Mouse (Mus musculus) Muller cell, postnatal 12 days (primary cell): ENCODE results near the gene Thsd4.

Source experiments
- DNase-seq: peaks from one replicate; pipeline ENCODE4 v3.0.0-alpha.2; 2015; ENCODE audit errors: inconsistent ontology term

Gene Thsd4

DNA sequence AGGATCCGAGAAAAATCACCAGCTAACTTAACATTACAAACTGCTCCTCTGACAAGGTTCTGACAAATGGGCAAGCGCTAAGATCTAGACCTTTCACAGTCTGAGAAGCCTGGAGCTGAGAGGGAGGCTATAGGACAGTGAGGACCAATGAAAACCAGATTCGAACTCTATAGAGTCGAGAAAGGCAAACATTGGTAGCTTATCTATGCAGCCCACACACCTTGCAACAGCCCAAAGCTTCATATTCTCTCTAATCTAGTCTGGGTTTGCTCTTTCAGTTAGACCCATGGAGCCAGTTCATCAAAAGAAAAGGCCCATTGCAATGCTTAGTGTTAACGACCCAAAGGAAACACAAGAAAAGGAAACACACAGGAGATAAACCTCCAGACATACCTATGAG lies 252.0 kb downstream of the Thsd4 start:
- no peak for DNase-seq

DNA sequence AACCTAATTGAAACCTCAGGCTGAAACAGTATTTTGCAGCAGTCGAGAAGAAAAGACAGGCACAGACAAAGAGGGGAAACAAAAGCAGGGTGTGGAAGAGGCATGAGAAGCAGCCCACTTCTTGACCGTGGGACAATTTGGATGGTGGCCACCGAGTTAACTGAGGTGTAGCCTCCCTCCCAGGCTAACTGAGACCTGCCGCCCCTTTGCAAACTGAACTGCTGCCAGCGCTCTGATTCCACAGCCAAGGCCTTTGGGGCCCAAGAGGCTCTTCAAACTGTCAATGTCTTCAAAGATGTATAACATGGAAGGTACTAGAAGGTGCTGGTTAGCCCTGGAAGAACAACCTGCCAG lies 254.6 kb downstream of the Thsd4 start:
- DNase-seq: no peak

DNA sequence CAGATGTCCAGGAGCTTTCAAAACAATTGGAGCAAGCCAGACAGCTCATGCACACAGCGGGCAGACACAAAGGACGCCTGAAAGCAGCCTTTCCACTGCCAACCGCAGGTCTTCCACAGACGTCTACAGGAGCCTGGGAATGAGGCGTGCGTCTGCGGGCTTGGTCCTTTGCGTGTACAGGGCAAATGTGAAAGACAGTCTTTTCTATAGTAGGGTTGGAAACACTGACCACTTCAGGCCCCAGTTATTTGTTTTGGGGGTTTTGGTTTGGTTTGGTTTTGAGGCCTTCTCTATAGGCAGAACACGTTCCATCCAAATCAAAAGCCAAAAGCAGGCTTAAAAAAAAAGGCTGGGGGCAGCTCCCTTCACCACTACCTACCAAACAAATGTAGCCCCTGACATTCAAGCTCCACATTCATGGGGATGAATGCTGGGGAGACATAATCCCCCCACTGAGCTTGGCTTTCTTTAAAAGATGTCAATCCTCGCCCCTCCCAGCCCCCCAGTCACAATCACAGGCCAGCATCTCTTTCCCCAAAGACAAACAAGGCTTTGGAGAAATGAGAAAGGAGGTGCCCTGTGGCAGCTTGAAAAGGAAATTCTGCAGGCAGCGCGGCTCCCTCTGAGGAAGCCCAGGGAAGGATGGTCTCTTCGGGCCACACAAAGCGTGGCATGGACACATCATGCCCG lies 255.1 kb downstream of the Thsd4 start:
- DNase-seq: peak; percentile 54

DNA sequence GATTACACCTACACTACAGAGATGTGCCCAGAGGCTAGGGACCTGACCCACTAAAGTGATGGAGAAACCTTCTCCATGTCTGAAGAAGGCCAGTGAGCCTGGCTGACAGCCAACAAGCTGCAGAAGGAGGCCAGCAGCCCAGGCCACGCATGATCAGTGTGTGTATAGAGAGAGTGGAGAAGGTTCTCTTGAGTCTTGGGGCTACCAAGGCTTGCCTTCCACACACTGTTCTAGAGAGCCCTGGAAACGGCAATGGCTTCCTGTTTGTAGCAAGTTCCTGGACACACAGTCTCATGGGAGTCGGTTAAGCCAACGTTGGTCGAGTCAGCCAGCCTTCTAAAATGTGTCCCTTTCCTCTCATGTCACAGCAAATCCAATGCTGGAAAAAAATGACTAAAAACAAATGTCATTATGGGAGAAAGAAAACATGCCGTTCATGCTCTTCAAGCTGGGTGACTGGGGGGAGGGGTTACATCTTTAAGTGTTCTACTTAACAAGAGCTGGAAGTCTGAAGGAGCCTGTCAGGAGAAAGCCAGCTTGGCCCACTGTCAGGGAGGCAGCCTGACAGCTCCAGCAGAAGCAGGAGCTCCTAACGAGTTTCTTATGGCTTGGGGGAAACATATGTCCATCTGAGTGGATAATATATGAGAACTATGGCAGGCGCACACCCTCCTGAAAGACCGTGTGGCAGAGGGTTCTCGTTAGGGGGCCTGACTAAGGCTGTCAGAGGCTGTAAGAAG lies 257.1 kb downstream of the Thsd4 start:
- no peak for DNase-seq

DNA sequence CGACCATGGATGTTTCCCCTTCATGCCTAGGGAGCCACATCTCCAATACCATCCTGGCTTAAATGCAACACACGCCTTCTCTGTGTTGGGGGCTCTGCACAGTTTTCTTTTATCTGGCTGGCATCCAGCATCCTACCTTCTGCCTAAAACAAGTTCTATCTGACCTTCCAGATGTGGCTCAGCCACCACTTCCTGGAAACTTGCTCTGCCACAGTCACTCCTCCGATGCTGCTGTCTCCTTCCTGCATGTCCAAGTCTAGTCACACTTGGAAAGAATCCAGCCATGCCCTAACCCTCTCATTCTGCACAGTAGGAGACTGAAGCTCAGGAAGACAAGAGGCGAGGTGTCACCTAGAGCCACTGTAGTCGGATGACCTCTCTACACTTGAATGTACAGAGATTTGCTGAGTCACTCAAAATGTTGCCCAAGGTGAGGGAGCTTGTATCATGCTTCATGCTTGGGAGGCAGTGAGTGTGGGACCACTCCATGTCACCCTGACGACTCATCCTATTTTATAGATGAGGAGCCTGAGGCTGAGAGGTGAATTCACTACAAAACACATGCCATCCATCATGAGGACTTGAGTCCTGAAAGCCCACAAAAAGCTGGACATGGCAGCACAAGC lies 259.2 kb downstream of the Thsd4 start:
- no peak for DNase-seq

DNA sequence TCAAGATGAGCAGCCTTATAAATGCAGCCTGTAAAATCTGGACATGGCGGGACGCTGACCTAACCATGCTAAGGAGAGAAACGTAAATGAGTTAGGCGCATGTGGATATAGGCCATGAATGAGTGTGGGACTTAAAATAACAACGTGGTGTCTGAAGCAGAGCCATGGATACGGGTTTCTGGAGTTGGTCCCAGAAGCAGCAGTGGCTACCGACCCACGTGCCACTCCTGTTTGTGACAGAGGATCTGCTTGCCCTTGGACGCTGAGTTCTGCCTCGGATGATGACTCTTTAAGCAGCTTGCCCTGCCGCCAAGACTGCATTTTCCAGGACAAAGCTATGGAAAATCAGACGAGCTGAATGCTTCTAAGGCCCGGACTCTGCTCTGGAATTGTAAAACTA lies 262.2 kb downstream of the Thsd4 start:
- no peak for DNase-seq

DNA sequence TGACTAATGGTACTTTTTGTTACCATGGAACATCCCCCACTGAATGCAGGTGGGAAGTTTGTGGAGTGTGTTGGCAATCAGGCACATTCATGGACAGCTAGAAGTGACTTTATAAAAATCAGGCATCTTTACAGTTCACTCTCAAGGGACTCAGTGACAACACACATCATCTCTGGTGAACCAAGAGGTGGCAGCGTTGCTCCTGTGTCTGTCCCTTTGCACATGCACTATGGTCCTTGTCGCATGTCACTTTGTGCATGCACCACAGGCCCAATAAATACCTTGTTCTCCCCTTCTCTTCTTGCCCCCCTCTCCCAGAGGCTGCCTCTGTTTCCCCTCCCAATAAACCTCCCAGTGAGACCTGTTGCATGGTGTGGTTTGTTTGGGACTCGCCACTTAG lies 270.1 kb downstream of the Thsd4 start:
- no peak for DNase-seq

DNA sequence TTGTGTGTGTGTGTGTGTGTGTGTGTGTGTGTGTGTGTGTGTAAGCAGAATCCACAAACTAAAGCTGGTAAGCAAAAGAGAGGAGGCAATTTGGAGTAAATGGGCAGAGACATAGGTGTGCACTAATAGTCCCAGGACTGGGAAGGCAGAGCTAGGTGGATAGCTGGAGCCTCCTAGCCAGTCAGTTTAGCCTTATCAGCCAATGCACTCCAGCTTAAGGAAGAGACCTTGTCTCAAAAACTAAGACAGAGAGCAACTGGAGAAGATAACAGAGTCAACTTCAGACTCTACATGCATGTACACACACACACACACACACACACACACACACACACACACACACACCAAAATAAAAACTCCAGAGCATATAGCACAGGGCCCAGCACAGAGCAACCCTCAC lies 271.4 kb downstream of the Thsd4 start:
- no peak for DNase-seq

DNA sequence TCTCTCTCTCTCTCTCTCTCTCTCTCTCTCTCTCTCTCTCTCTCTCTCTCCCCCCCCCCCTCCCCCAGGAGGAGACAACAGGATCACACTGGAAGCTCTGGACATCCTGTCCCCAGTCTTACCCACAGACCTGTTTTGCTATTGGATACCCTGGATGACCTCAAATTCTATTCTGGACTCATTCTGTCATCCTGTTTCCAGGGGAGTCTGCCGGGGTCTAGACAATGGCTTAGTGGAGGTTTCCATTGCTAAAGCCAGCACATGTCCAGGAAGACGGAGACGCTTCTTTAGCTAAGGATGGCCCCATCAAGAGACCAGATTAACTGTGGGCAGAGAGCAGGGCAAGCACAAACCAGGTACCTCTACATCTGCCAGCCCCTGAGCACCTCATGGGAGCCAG lies 273.8 kb downstream of the Thsd4 start:
- DNase-seq: no peak

DNA sequence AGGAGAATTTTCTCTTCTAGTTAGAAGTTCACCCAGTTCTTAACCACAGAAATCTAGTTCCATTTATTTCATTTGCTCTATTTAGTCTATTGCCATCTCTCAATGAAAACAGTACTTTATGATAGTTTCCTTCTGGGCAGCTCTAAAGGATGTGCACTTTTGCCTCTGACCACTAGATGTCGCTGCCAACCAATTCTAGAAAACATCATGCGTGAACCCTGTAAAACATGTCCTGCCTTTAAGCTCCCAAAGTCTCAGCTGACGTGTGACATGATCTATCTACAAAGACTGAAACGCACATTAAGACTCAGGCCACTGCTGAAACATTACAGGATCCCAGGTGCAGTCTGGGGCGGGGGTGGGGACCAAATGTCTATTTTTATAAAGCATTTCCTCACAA lies 276.9 kb downstream of the Thsd4 start:
- peak; percentile 59 for DNase-seq

DNA sequence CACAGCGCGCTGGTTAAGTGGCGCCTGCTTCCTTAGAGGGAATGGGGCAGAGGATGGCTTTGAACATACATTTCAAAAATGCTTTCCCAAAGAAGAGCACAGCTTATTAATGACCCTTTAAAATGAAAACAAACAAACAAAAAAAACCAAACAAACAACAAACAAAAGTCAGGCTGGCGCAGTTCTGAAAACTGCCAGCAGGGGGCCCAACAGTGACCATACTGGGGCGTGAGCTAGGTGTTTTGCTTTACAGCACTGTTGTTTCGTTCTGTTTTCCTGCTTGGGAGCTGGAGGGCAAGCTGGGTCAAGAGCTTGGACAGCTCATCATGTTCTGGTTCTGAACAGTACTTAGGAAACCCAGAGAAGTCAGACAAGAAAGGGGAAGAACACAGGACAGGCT lies 278.3 kb downstream of the Thsd4 start:
- DNase-seq: no peak

DNA sequence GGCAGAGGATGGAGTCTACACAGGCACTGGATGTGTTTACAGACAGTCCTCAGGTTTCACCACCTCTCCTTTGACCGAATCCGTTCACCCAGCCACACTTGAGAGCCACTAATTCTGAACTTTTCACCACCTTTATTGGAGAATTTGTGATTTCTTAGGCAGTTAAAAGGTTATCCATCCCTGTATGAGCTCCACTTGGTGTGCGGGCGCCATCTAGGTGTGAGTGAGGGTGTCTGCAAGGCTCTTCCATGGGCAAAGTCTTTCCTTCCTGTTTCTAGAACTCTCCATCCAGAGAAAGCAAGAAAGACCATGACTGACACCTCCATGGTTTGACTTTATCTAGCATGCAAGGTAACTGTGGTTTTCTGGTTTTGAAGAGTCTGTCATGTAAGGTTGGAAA lies 284.2 kb downstream of the Thsd4 start:
- no peak for DNase-seq

DNA sequence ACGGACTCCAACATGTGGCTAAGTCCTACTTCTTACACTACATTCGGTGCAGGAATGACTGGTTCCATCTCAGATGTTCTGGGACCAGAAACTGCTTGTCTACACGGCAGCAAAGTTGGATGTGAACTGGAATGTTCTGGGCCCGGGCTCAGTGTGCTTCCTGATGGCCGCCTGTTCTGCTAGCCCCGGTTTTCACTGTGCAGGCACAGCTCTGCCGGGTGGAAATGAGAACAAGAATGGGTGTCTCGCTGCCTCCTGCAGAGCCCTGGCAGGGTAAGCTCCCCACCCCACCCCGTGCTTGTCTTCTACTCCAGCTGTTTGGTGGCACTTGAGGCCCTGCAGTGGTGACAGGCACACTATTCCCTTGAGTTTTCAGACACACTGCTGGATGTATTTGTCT lies 285.7 kb downstream of the Thsd4 start:
- DNase-seq: no peak

DNA sequence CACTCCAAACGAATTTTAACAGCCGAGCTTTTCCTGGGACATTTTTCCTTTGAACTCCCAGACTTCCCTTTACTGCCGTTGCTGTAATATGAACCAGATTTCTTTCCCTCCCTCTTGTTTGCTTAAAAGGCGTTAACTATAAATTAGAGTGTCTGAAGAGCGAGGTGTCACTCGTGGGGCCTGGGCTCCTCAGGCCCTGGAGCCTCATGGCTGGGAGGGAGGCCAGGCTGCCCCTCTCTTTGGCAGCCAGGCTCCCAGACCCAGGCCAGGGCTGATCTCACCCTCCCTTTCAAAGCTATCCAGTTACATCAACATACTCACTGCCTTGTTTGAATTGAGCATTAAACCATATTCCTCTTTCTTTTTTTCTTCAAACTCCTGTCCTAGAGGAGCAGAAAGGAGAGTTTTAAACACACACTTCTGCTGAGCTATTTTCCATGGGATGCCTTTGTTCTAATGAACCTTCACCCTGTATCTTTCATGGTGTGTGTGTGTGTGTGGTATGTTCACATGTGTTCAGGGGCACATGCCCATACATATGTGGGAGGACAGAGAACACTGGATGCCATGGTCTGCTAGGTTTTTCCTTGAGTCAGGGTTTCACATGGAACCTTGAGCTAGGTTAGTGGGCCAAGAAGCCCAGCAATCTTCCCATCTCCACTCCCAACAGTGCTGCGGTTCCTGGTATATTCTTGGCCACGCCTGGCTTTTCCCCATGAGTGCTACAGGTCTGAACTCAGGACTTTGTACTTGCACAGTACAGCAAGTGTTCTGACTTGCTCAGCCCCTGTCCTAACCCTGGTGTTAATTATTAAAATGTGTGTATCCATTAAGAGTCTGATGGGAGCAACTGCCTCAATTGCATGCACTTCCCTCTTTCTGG lies 287.4 kb downstream of the Thsd4 start:
- DNase-seq: no peak

DNA sequence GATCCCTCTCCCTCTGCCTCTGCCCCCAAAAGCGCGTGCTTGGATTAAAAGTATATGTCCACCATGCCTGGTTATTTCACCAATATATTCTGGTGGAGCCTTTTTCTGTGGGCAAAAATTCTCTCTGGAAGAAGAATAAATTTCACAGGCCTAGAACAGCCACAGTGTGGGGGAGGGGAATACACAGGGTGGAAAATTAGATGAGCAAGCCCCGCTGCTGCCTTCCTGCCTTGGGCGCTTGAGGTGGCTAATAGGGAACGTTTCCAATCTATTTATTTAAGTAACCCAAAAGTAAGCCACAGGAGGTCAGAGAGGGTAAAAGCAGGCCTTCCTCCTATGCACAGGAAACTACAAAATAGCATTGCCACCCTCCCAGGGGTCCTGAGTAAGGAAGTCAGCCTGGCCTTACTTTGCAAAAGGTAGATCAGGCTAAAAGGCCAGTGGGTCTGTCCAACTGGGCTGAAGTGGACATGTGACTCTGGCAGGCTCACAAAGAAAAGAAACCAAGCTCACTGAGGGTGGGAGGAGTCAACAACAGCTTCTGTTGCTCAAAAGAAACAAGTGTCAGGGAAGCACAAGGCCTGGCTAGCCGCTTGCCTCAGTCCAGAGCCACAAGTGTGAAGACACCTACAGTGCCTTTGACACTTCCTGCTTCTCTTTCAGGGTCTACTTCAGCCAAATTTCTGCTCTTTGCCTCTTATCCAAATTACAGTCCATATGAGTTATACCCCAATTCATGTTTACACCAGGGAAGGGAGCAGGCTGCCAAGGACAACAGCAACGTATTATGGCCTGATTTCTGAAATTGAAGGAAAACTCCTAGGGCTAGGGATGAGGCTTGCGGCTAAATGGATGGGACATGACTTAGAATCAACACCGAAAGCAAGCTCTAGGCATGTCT lies 289.6 kb downstream of the Thsd4 start:
- no peak for DNase-seq

DNA sequence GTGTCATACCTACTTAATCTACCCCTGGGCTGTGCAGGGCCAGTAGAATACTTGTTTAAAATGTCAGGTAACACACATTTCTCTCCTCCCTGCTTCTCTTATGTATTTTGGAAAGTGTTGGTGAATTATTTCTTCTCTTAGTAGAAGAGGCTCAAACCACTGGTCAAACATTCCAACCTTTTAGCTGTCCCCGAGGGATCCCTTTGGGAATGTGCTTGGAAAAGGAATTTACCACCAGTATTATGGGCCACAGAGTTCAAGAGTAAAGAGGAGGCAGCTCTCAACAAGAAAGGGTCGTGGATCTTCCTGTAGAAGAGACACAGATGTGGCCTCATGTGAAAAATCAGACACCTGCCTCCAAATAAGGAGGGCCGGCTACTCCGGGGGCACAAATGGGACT lies 292.4 kb downstream of the Thsd4 start:
- no peak for DNase-seq

DNA sequence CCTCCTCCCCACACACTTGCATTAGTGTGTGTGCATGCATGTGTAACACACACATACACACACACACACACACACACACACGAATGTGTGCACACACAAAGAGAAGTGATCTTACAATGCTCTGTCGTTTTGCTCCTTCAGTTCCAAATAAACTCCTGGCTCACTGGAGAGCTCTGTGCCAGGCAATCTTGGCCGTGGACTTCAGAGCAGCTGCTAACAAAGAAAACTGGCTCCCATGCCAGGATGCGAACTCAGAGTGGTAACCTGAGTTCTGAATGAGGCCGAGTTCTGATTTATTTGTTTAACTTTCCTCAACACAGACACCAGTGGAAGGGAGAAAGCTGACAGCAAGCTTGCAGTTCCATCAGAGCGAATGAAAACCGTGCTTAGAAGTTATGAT lies 294.1 kb downstream of the Thsd4 start:
- no peak for DNase-seq

DNA sequence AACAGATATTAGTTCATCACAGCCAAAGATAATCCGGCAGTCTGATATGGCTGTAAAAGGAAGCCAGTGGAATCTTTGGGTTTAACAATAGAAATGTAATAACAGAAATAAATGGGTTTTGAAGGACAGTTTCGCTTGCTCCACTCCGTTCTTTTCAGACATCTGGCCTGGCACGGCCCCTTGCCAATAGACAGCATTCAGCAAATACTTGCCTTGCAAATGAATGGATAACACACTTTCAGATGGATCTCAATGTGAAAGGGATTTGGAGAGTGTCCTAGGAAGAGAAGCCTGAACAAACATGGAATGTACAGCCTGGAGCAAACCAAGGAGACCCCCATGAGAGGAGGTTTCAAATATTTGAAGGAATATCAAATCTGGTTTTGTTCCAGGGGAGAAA lies 295.2 kb downstream of the Thsd4 start:
- no peak for DNase-seq

DNA sequence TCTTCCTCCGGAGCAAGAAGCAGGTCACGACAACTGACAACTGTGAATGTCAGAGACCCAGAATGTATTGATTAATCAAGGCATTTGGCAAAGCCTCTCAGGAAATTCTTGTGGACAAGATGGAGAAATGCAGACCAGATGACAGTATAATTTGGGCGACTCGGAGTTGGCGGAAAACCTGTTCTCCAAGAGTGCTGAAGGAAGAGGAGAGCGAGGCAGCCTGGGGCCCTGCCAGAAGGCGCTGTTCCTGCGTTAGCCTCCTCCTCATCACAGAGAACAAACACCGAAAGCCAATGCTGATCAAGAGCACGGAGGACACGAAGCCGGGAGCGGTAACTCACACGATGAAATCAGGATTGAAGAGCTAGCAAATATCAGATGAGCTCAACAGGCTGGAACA lies 295.7 kb downstream of the Thsd4 start:
- DNase-seq: no peak

DNA sequence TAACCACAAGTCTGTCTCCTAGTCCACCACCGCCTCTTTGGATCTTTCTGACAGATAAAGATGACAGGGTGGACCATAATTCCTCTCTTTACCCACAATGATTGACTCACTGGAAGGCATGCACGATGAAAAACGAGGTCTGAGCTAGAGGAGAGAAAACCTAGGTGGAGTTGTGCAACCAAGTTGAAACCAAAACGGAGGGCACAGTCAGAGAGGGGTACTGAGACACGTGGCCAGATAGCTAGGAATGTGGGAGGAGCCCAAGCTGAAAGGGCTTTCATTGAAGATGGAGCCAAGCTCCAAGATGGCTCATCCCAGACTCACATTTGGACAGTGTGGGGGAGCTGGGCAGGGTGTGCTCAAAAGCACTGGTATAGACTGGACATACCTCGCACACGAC lies 296.4 kb downstream of the Thsd4 start:
- DNase-seq: no peak

DNA sequence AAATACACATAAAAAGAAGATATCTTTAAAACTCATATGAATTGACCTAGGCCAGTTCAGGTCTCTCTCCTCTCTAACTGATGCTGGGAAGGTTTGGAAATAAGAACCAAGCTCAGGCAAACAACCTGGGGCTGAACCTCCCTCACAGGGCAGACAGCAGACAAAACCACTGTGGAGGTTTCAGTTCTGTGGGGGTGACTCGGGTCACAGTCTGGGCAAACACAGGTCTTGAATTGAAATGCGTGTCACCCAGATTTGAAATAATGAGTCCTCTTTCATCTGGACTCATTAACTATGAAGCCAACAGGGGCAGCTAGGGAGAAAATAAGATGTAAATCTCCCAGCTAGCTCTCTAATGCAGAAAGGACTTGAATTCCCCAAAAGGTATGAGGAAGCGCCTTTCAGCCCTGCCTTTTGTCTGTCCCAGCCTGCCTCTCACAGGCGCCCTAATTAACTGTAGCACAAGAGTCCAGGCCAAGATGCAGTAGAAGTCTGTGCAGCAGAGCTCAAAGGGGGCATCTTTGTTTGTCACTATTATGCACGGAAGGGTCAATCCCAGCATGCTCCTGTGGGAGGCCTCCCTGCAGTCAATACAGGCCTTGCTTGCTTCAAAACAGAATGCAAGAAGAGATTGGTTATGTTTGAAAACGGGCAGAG lies 297.7 kb downstream of the Thsd4 start:
- peak; percentile 64 for DNase-seq
